Mouse (Mus musculus) NIH3T3 (cell line): ENCODE results near the gene Tm2d1.

Experiments
- DNase-seq: peaks from one replicate; pipeline ENCODE4 v3.0.0-alpha.2; 2012; ENCODE audit warnings: low read depth

Tm2d1 gene

DNA sequence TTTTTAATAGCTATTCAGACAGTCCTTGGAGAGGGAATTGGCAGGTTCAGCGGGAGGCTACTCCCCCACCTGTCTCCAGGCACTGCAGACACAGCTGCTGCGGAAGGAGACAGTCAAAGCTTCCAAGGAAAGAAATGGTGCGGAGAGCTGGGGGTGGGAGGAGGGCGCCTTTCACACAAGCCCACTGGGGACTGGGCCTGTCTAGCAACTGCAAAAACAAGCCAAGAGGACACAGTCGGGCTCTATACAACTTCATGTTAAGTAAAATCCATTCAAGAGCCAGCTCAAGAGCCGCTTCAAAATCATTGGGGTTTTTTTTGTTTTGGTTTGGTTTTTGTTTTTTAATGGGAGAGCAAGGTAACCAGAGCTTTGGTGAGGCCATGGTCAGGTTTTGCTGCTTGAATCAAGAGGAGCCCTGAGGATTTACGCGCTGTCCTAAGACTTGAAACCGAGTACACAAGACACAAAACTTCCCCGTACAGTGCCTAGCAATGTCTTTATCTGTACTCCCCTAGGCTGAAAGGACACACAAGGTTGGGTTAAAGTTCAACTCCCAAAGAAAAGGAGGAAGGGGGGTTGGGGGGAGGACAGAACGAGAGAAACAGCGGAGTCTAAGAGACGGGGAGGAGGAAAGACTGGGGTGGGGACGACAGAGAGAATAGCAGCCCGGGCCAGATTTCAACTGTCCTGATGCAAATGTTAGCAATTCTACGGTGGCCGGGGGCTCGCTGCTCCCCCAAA lies 61.6 kb downstream of the Tm2d1 start:
- DNase-seq, result no peak

DNA sequence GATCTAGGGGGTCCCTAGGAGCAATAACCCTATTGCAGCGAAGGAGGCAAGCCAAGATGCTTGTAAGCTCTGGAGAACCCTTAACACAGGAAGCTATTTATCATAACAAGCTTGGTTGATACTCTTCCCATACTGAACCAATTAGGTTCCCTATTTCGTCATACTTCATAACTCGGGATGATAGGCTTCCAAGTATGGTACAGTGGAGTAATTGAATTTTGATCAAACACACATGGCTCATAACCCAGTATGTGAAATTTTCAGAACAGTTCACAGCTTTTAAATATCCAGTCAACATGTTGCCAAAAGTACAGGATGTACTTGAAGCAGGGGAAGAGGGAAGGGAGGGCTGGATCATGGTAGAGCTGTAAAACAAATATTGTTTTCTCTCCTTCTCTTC lies 64.3 kb downstream of the Tm2d1 start:
- peak; percentile 94 for DNase-seq

DNA sequence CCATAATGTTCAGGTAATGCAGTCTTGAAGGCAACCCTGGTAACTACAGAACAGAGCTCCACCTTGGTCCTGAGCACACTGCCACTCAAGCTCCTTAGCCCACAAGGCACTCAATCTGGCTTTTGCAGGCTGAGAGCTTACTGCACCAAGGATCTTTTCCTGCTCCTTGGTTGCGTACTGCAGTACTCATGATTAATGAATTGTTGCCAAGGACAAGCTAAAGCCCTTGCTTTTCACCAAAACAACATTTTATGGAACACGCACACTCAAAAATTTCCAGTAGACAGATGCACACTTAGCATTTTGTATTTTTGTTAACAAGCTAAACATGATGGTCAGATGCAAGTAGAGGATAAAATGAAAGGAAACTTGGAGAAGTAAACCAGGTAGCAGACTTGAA lies 66.0 kb downstream of the Tm2d1 start:
- DNase-seq, result no peak
